Mouse (Mus musculus): ENCODE measurements around the gene Mta3. TPM values are rescaled to one million over a fixed set of nuclear protein-coding genes. Genes with fewer than 3 reads are reported as not detected.

The Mta3 gene
- polyA plus RNA-seq, 1 experiment, result 25.7 TPM

GRCm38 (mm10) chr17:83866582-83866981 is 160.6 kb downstream of the Mta3 start:
- no peaks in the 10 kb centered on the region for H3K79me2 ChIP-seq (ENCODE audit: control insufficient read depth, insufficient read depth)
- TF ChIP-seq CTCF (IDR thresholded peaks at IDR 0.05; ENCODE audit: control insufficient read depth, insufficient read depth, insufficient read length), result peak; percentile 40
- no peak for TF ChIP-seq FOSL1 (IDR thresholded peaks at IDR 0.05; ENCODE audit: insufficient read depth, low read length, poor library complexity, severe bottlenecking)
- no peak overlapping the region for H3ac ChIP-seq (ENCODE audit: control insufficient read depth, insufficient read length, low read depth)
- no peaks in the 10 kb centered on the region for H3K36me3 ChIP-seq (ENCODE audit: control insufficient read depth, insufficient read depth)
- H3K79me3 ChIP-seq (ENCODE audit: low read depth), result no peaks in the 10 kb centered on the region
- no peak overlapping the region for H3K4me3 ChIP-seq (ENCODE audit: insufficient read depth, poor library complexity, severe bottlenecking)
- no peaks in the 10 kb centered on the region for H3K27me3 ChIP-seq (ENCODE audit: control insufficient read depth, insufficient read depth, insufficient read length)

DNA sequence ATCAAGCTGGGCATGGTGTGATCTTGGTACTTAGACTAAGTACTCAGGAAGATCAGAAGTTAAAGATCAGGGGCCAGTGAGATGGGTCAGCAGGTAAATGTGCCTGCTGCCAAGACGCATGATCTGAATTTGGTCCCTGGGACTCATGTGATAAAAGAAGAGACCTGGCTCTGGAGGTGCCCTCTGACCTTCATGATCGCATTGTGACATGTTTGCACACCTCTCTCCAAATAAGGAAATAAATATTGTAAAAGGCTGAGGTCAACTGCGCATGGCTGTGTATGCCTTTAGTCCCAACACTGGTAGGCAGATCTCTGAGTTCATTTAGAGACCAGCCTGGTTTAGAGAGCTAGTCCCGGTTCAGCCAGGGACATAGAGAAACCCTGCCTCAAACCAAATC is 164.4 kb downstream of the Mta3 start:
- H3K36me3 ChIP-seq (ENCODE audit: control insufficient read depth, insufficient read depth), result no peaks in the 10 kb centered on the region
- no peak overlapping the region for H3ac ChIP-seq (ENCODE audit: control insufficient read depth, insufficient read length, low read depth)
- H3K4me3 ChIP-seq (ENCODE audit: insufficient read depth, poor library complexity, severe bottlenecking), result no peak overlapping the region
- no peaks in the 10 kb centered on the region for H3K79me2 ChIP-seq (ENCODE audit: control insufficient read depth, insufficient read depth)
- TF ChIP-seq MYOG (IDR thresholded peaks at IDR 0.05; ENCODE audit: control insufficient read depth, extremely low read depth, insufficient read length) (no peak), MYOD1 (IDR thresholded peaks at IDR 0.05; ENCODE audit: control insufficient read depth, insufficient read length, low read depth) (no peak), MAX (IDR thresholded peaks at IDR 0.05) (no peak), CEBPB (IDR thresholded peaks at IDR 0.05; ENCODE audit: low read depth) (no peak), CTCF (IDR thresholded peaks at IDR 0.05; ENCODE audit: control insufficient read depth, insufficient read depth, insufficient read length) (no peak), USF1 (IDR thresholded peaks at IDR 0.05; ENCODE audit: low read depth) (no peak), FOSL1 (IDR thresholded peaks at IDR 0.05; ENCODE audit: insufficient read depth, low read length, poor library complexity, severe bottlenecking) (no peak)
- no peaks in the 10 kb centered on the region for H3K79me3 ChIP-seq (ENCODE audit: low read depth)
- H3K27me3 ChIP-seq (ENCODE audit: control insufficient read depth, insufficient read depth, insufficient read length), result no peaks in the 10 kb centered on the region

Other genes starting within 250 kb of the Mta3 start
- 198 TPM for gene Cox7a2l, start 188.8 kb upstream of the Mta3 start, polyA plus RNA-seq (2012; fragmentation: generic; extraction: Trizol)
- not detected for gene Kcng3, start 74.3 kb upstream of the Mta3 start, polyA plus RNA-seq (2012; fragmentation: generic; extraction: Trizol)
- gene Haao, start 141.8 kb downstream of the Mta3 start, polyA plus RNA-seq (2012; fragmentation: generic; extraction: Trizol), result not detected

Measured in C2C12 (cell line).